Mouse (Mus musculus) MEL (cell line): Measurements from ENCODE around the gene Ppa1.

Experiments
- CTCF ChIP-seq, 3 experiments: IDR thresholded peaks in 2 of 3; conservative IDR thresholded peaks in 1 of 3; 2 replicates each; pipeline ENCODE4 v1.5.1; 2011 to 2012; ENCODE audit warnings: low read length in 3 of 3, low read depth in 2 of 3, mild to moderate bottlenecking in 2 of 3, improper control_type of control experiment in 1 of 3, inconsistent platforms in 1 of 3, mixed read lengths in 1 of 3, moderate library complexity in 1 of 3; ENCODE audit not compliant: control insufficient read depth in 1 of 3, insufficient read depth in 1 of 3, poor library complexity in 1 of 3, severe bottlenecking in 1 of 3
- ETS1 ChIP-seq: IDR thresholded peaks from 2 replicates; pipeline ENCODE4 v1.6.1; 2012; ENCODE audit warnings: low read depth, mild to moderate bottlenecking, inconsistent platforms, low read length, improper control_type of control experiment, moderate library complexity
- MYB ChIP-seq: IDR thresholded peaks from 2 replicates; pipeline ENCODE4 v1.6.1; 2011; ENCODE audit warnings: mild to moderate bottlenecking, low read depth, low read length, improper control_type of control experiment
- USF2 ChIP-seq, 2 experiments: IDR thresholded peaks; 2 replicates each; pipeline ENCODE4 v1.6.1; 2011 to 2012; ENCODE audit warnings: improper control_type of control experiment in 2 of 2, low read length in 2 of 2, borderline replicate concordance in 1 of 2, inconsistent platforms in 1 of 2, low read depth in 1 of 2, mild to moderate bottlenecking in 1 of 2; ENCODE audit not compliant: insufficient read depth in 1 of 2

- no peak for TF ChIP-seq CTCF (IDR thresholded peaks at IDR 0.05 in 2 of 3, conservative IDR thresholded peaks at IDR 0.05 in 1 of 3; ENCODE audit: control insufficient read depth in 1 of 3, insufficient read depth in 1 of 3, low read depth in 2 of 3, low read length in 3 of 3, poor library complexity in 1 of 3, severe bottlenecking in 1 of 3)
- TF ChIP-seq USF2 (IDR thresholded peaks at IDR 0.05; ENCODE audit: borderline replicate concordance in 1 of 2, insufficient read depth in 1 of 2, low read depth in 1 of 2, low read length in 2 of 2) = no peak
- no peak for TF ChIP-seq MYB
- no peak for TF ChIP-seq ETS1
Observed at GRCm38 (mm10) chr10:61662391-61662988, 14.1 kb downstream of the Ppa1 start.
